Comparison of ENCODE assay signal across 7 mouse cellular contexts in genomic region chr10:41810564-41811455, GRCm38 (mm10). TPM values are rescaled to one million over a fixed set of nuclear protein-coding genes. Genes with fewer than 3 reads are reported as not detected.
DNase-seq lines count a peak whose midpoint lies in the region; ATAC-seq lines count a peak whose summit lies in the region.

No protein-coding gene starts in this region.

- H3K9me3 ChIP-seq in lung, embryonic 15.5 days, result no peaks in the 10 kb centered on the region
- no peaks in the 10 kb centered on the region for H3K9me3 ChIP-seq in embryonic facial prominence, embryonic 10.5 days
- no peaks in the 10 kb centered on the region for H3K9me3 ChIP-seq in hindbrain, embryonic 15.5 days
- no peaks in the 10 kb centered on the region for H3K9me3 ChIP-seq in midbrain, embryonic 14.5 days (ENCODE audit: control insufficient read depth, low read length)

- no peaks in the 10 kb centered on the region for H3K27me3 ChIP-seq in lung, embryonic 15.5 days
- no peaks in the 10 kb centered on the region for H3K27me3 ChIP-seq in embryonic facial prominence, embryonic 10.5 days (replicated peaks; ENCODE audit: low read depth, poor library complexity, severe bottlenecking)
- H3K27me3 ChIP-seq in hindbrain, embryonic 15.5 days, result no peaks in the 10 kb centered on the region
- H3K27me3 ChIP-seq in midbrain, embryonic 14.5 days (ENCODE audit: control insufficient read depth, insufficient read depth, low read length), result no peaks in the 10 kb centered on the region

- peak overlapping the region; percentile 72 for H3K4me2 ChIP-seq in lung, embryonic 15.5 days
- H3K4me2 ChIP-seq in hindbrain, embryonic 15.5 days, result peak overlapping the region; percentile 81
- H3K4me2 ChIP-seq in midbrain, embryonic 14.5 days (ENCODE audit: low read length), result peak overlapping the region; percentile 67

- H3K4me3 ChIP-seq in lung, embryonic 15.5 days, result peak overlapping the region; percentile 80
- peak overlapping the region; percentile 86 for H3K4me3 ChIP-seq in embryonic facial prominence, embryonic 10.5 days
- peak overlapping the region; percentile 77 for H3K4me3 ChIP-seq in hindbrain, embryonic 15.5 days
- H3K4me3 ChIP-seq in midbrain, embryonic 14.5 days (replicated peaks; ENCODE audit: low read depth, low read length), result peak overlapping the region; percentile 83

- H3K36me3 ChIP-seq in lung, embryonic 15.5 days, result no peaks in the 10 kb centered on the region
- no peaks in the 10 kb centered on the region for H3K36me3 ChIP-seq in embryonic facial prominence, embryonic 10.5 days (replicated peaks)
- no peaks in the 10 kb centered on the region for H3K36me3 ChIP-seq in hindbrain, embryonic 15.5 days
- H3K36me3 ChIP-seq in midbrain, embryonic 14.5 days (ENCODE audit: control insufficient read depth, insufficient read depth, low read length), result no peaks in the 10 kb centered on the region

- H3K27ac ChIP-seq in lung, embryonic 15.5 days, result peak overlapping the region; percentile 99
- H3K27ac ChIP-seq in embryonic facial prominence, embryonic 10.5 days (replicated peaks), result peak overlapping the region; percentile 95
- peak overlapping the region; percentile 96 for H3K27ac ChIP-seq in hindbrain, embryonic 15.5 days (replicated peaks)
- H3K27ac ChIP-seq in midbrain, embryonic 14.5 days (replicated peaks; ENCODE audit: low read depth, low read length), result peak overlapping the region; percentile 94

- DNase-seq in lung, postnatal 4 days, result no peak
- DNase-seq in embryonic facial prominence, embryonic 10.5 days (ENCODE audit: low spot score), result no peak
- DNase-seq in midbrain, embryonic 14.5 days, result peak; percentile 39
- DNase-seq in spleen, adult 12 weeks (ENCODE audit: low spot score), result no peak

- H3K4me1 ChIP-seq in lung, embryonic 15.5 days, result peaks cover 23% of the 10 kb centered on the region
- peaks cover 37% of the 10 kb centered on the region for H3K4me1 ChIP-seq in embryonic facial prominence, embryonic 10.5 days
- H3K4me1 ChIP-seq in hindbrain, embryonic 15.5 days (replicated peaks), result peaks cover 44% of the 10 kb centered on the region
- H3K4me1 ChIP-seq in midbrain, embryonic 14.5 days (ENCODE audit: control insufficient read depth, insufficient read depth, low read length), result peaks cover 31% of the 10 kb centered on the region

- peak overlapping the region; percentile 73 for H3K9ac ChIP-seq in lung, embryonic 15.5 days
- H3K9ac ChIP-seq in hindbrain, embryonic 15.5 days, result peak overlapping the region; percentile 84
- peak overlapping the region; percentile 80 for H3K9ac ChIP-seq in midbrain, embryonic 14.5 days (replicated peaks; ENCODE audit: low read length)

- no peak for ATAC-seq in lung, embryonic 15.5 days (ENCODE audit: borderline replicate concordance, extremely low read depth, low FRiP score, low TSS enrichment)
- no peak; the same call in 1 of the 2 replicates for ATAC-seq in hindbrain, embryonic 15.5 days (ENCODE audit: low FRiP score, low read depth)
- ATAC-seq in midbrain, embryonic 14.5 days (ENCODE audit: low FRiP score, low TSS enrichment), result no peak
- ATAC-seq in granulocyte monocyte progenitor cell, adult 5-6 weeks (replicated peaks; ENCODE audit: poor library complexity, severe bottlenecking), result no peak; the same call in 1 of the 2 replicates

- WGBS in lung, embryonic 15.5 days, result 1% methylated on average over 36 of the region's 36 CpGs
- WGBS in embryonic facial prominence, embryonic 10.5 days, result 1% methylated on average over 36 of the region's 36 CpGs
- under 1% methylated on average over 36 of the region's 36 CpGs for WGBS in hindbrain, embryonic 15.5 days
- under 1% methylated on average over 36 of the region's 36 CpGs for WGBS in midbrain, embryonic 14.5 days

RNA-seq across cellular contexts. Expression of gene Sesn1, which starts 1.1 kb away (rescaled TPM):
- polyA plus RNA-seq in lung, embryonic 15.5 days (2015; fragmentation: Nextera tagmentation; extraction: Ambion mirVana), result 30.9 and 33.2 TPM in 2 replicates
- polyA plus RNA-seq in embryonic facial prominence, embryonic 10.5 days (2016; fragmentation: Nextera tagmentation; extraction: Ambion mirVana), result 18.5 and 23.3 TPM in 2 replicates
- 33.6 and 37.4 TPM in 2 replicates for polyA plus RNA-seq in hindbrain, embryonic 15.5 days (2015; fragmentation: Nextera tagmentation; extraction: Ambion mirVana)
- 29.5 and 33.9 TPM in 2 replicates for polyA plus RNA-seq in midbrain, embryonic 14.5 days (2014; fragmentation: Nextera tagmentation; extraction: Ambion mirVana)
- 30.8 and 31.3 TPM in 2 replicates for total RNA-seq in granulocyte monocyte progenitor cell, adult 5-6 weeks (2014; fragmentation: Nextera tagmentation)
- 21.9 and 24.0 TPM in 2 replicates for total RNA-seq in granulocyte monocyte progenitor cell, adult 5-6 weeks (2017)

RNA-seq across cellular contexts. Expression of gene Cep57l1, which starts 1.1 kb away (rescaled TPM):
- polyA plus RNA-seq in lung, embryonic 15.5 days (2015; fragmentation: Nextera tagmentation; extraction: Ambion mirVana), result 24.1 and 27.9 TPM in 2 replicates
- 23.5 and 24.1 TPM in 2 replicates for polyA plus RNA-seq in embryonic facial prominence, embryonic 10.5 days (2016; fragmentation: Nextera tagmentation; extraction: Ambion mirVana)
- polyA plus RNA-seq in hindbrain, embryonic 15.5 days (2015; fragmentation: Nextera tagmentation; extraction: Ambion mirVana), result 14.7 and 14.9 TPM in 2 replicates
- polyA plus RNA-seq in midbrain, embryonic 14.5 days (2014; fragmentation: Nextera tagmentation; extraction: Ambion mirVana), result 13.6 and 16.3 TPM in 2 replicates
- 36.0 and 47.6 TPM in 2 replicates for total RNA-seq in granulocyte monocyte progenitor cell, adult 5-6 weeks (2014; fragmentation: Nextera tagmentation)
- 29.2 and 43.4 TPM in 2 replicates for total RNA-seq in granulocyte monocyte progenitor cell, adult 5-6 weeks (2017)
